7 mouse cellular contexts compared by ENCODE assay signal in the genomic region with DNA sequence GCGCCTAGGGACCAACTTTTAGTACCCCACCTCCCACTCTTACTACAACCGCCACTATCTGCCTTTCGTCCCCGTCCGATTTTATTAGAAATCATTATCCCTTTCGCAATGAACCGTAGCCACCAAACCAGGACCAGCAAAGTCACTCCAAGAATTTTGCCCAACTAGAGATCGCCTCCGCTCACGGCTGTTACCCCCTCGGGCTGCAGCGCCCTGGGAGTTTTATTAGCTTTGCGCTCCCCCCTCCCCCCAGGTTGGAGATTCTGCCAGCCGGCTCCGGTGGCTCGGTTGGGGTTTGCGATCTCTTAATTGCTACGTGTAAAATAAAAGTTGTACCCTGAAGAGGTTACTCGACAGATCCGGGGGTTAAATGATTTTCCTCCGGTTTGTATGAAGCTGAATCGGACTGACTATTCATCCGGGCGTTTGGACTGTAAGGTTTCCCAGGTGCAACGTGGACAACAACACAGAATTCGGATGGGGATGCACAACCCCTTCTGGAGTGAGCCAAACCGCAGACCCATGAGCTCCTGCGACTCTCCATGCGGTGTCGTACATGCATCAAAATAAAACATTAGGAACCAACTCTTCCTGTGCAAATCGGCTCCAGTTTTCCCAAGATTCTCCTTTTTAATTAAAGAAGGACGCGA. TPM values are rescaled to one million over a fixed set of nuclear protein-coding genes. Genes with fewer than 3 reads are reported as not detected.
DNase-seq lines count a peak whose midpoint lies in the region; ATAC-seq and TF ChIP-seq lines count a peak whose summit lies in the region.

No protein-coding gene starts in this region.

- ATAC-seq in lung, embryonic 14.5 days (ENCODE audit: insufficient read depth): no peak
- no peak for ATAC-seq in forebrain, embryonic 12.5 days (ENCODE audit: low FRiP score)
- ATAC-seq in limb, embryonic 15.5 days (ENCODE audit: insufficient number of reproducible peaks, low FRiP score, low TSS enrichment, low read depth): no peak
- no peak for ATAC-seq in stomach, embryonic 16.5 days (ENCODE audit: insufficient read depth, low FRiP score)

- H3K27me3 ChIP-seq in lung, embryonic 14.5 days (ENCODE audit: insufficient read depth, low read length): peaks cover 98% of the 10 kb centered on the region
- H3K27me3 ChIP-seq in forebrain, embryonic 12.5 days: peaks cover 95% of the 10 kb centered on the region
- peaks cover 84% of the 10 kb centered on the region for H3K27me3 ChIP-seq in limb, embryonic 15.5 days
- peaks cover 84% of the 10 kb centered on the region for H3K27me3 ChIP-seq in stomach, embryonic 16.5 days (ENCODE audit: control insufficient read depth, insufficient read depth, low read length)

- TF ChIP-seq POLR2A in lung, adult 2 months (IDR thresholded peaks at IDR 0.05; ENCODE audit: borderline replicate concordance, extremely low read depth, low read depth, low read length): no peak

- H3K9ac ChIP-seq in lung, embryonic 14.5 days: no peak overlapping the region
- H3K9ac ChIP-seq in forebrain, embryonic 12.5 days: no peak overlapping the region
- H3K9ac ChIP-seq in limb, embryonic 15.5 days: peak overlapping the region; percentile 20; the same call in 1 of the 2 replicates
- no peak overlapping the region for H3K9ac ChIP-seq in stomach, embryonic 16.5 days (ENCODE audit: low read length)

- DNase-seq in lung, embryonic 14.5 days: no peak
- no peak for DNase-seq in lung, adult 2 months
- DNase-seq in left cerebral cortex, adult 11 months (ENCODE audit: low spot score): no peak
- no peak for DNase-seq in left cerebral cortex, postnatal 14 days (ENCODE audit: low spot score in 2 of 2)

- H3K4me2 ChIP-seq in lung, embryonic 14.5 days: peak overlapping the region; percentile 59; the same call in 1 of the 2 replicates
- peak overlapping the region; percentile 47 for H3K4me2 ChIP-seq in forebrain, embryonic 12.5 days
- peak overlapping the region; percentile 72 for H3K4me2 ChIP-seq in limb, embryonic 15.5 days
- H3K4me2 ChIP-seq in stomach, embryonic 16.5 days (ENCODE audit: low read depth, low read length): peak overlapping the region; percentile 69

- TF ChIP-seq CTCF in lung, embryonic 14.5 days (IDR thresholded peaks at IDR 0.05; ENCODE audit: low read depth): no peak
- TF ChIP-seq CTCF in lung, adult 2 months (IDR thresholded peaks at IDR 0.05; ENCODE audit: insufficient read depth, low read length): no peak

- no peaks in the 10 kb centered on the region for H3K4me1 ChIP-seq in lung, embryonic 14.5 days (ENCODE audit: insufficient read depth)
- H3K4me1 ChIP-seq in lung, adult 2 months (ENCODE audit: control insufficient read depth, insufficient read depth, low read length): peaks cover 5% of the 10 kb centered on the region; the same call in 1 of the 2 replicates
- H3K4me1 ChIP-seq in forebrain, embryonic 12.5 days: peaks cover 29% of the 10 kb centered on the region
- peaks cover 64% of the 10 kb centered on the region for H3K4me1 ChIP-seq in limb, embryonic 15.5 days
- H3K4me1 ChIP-seq in stomach, embryonic 16.5 days (ENCODE audit: control insufficient read depth, insufficient read depth, low read length): peaks cover 25% of the 10 kb centered on the region

- WGBS in lung, embryonic 14.5 days: under 1% methylated on average over 33 of the region's 33 CpGs
- 5% methylated on average over 33 of the region's 33 CpGs for WGBS in lung, adult 2 months
- WGBS in forebrain, embryonic 12.5 days: under 1% methylated on average over 33 of the region's 33 CpGs
- under 1% methylated on average over 33 of the region's 33 CpGs for WGBS in limb, embryonic 15.5 days
- 2% methylated on average over 33 of the region's 33 CpGs for WGBS in stomach, embryonic 16.5 days

- no peaks in the 10 kb centered on the region for H3K36me3 ChIP-seq in lung, embryonic 14.5 days (ENCODE audit: insufficient read depth)
- H3K36me3 ChIP-seq in forebrain, embryonic 12.5 days (replicated peaks): no peaks in the 10 kb centered on the region
- H3K36me3 ChIP-seq in limb, embryonic 15.5 days: no peaks in the 10 kb centered on the region
- H3K36me3 ChIP-seq in stomach, embryonic 16.5 days (ENCODE audit: control insufficient read depth, insufficient read depth, low read length): no peaks in the 10 kb centered on the region

- intact Hi-C loops in left cerebral cortex, postnatal 14 days (cut with DNase I): loop anchor here (5.0 kb wide), 1 partner anchor 1087 kb away; no protein-coding TSS in a partner anchor

- peak overlapping the region; percentile 29 for H3K4me3 ChIP-seq in lung, embryonic 14.5 days (ENCODE audit: low read depth, low read length)
- no peak overlapping the region for H3K4me3 ChIP-seq in lung, adult 2 months (replicated peaks; ENCODE audit: extremely low read depth, low read depth, low read length)
- peak overlapping the region; percentile 26 for H3K4me3 ChIP-seq in forebrain, embryonic 12.5 days (replicated peaks)
- peak overlapping the region; percentile 51 for H3K4me3 ChIP-seq in limb, embryonic 15.5 days
- peak overlapping the region; percentile 58 for H3K4me3 ChIP-seq in stomach, embryonic 16.5 days (replicated peaks; ENCODE audit: low read length)

- H3K9me3 ChIP-seq in lung, embryonic 14.5 days (ENCODE audit: low read depth, low read length): no peaks in the 10 kb centered on the region
- H3K9me3 ChIP-seq in forebrain, embryonic 12.5 days: no peaks in the 10 kb centered on the region
- H3K9me3 ChIP-seq in limb, embryonic 15.5 days: no peaks in the 10 kb centered on the region
- H3K9me3 ChIP-seq in stomach, embryonic 16.5 days (replicated peaks; ENCODE audit: control insufficient read depth, low read length): no peaks in the 10 kb centered on the region

- H3K27ac ChIP-seq in lung, embryonic 14.5 days (ENCODE audit: low read depth): no peak overlapping the region
- no peak overlapping the region for H3K27ac ChIP-seq in forebrain, embryonic 12.5 days
- peak overlapping the region; percentile 62 for H3K27ac ChIP-seq in limb, embryonic 15.5 days
- no peak overlapping the region for H3K27ac ChIP-seq in stomach, embryonic 16.5 days (ENCODE audit: low read length)

RNA-seq across cellular contexts. Expression of a gene that starts 3.7 kb away (rescaled TPM):
- 0.11 and 0.19 TPM in 2 replicates for polyA plus RNA-seq in lung, embryonic 14.5 days (2014; fragmentation: Nextera tagmentation; extraction: Ambion mirVana)
- 0.48 and 4.0 TPM in 2 replicates for polyA plus RNA-seq in lung, adult 2 months (2012; rRNA removed)
- 1.6 and 2.0 TPM in 2 replicates for polyA plus RNA-seq in forebrain, embryonic 12.5 days (2016; fragmentation: Nextera tagmentation; extraction: Ambion mirVana)
- polyA plus RNA-seq in limb, embryonic 15.5 days (2015; fragmentation: Nextera tagmentation; extraction: Ambion mirVana): 12.8 and 14.8 TPM in 2 replicates
- 1.4 and 1.5 TPM in 2 replicates for polyA plus RNA-seq in stomach, embryonic 16.5 days (2015; fragmentation: Nextera tagmentation; extraction: Ambion mirVana)
- under 1 TPM; 0.44 TPM for total RNA-seq in left cerebral cortex, postnatal 14 days (2021)
